Mouse (Mus musculus) forelimb bud, embryonic 11.5 days (tissue): ENCODE data around the gene Atp1a4.

ENCODE experiments used
- DNase-seq: peaks from one replicate; pipeline ENCODE4 v3.0.0-alpha.2; 2012; ENCODE audit warnings: low read depth, low spot score

The Atp1a4 gene

DNA sequence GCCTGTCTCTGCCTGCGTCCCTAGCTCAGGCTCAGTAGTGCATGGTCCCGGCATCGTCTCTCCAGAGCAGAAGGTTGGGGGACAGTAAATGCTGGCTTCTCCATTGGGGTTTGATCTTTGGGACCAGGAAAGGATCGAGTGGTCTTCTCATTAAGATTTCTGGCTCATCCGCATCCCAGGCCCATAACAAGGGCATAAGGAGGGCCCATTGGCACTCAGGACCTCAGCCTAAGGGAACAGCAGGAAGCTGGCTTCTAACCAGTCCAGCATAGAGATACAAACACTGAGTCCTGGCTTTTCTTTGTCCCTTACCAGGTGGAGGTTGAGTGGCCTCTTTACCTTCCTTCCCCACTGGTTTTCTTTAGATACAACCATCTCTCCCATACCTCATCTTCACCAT lies 60.4 kb downstream of the Atp1a4 start:
- no peak for DNase-seq

DNA sequence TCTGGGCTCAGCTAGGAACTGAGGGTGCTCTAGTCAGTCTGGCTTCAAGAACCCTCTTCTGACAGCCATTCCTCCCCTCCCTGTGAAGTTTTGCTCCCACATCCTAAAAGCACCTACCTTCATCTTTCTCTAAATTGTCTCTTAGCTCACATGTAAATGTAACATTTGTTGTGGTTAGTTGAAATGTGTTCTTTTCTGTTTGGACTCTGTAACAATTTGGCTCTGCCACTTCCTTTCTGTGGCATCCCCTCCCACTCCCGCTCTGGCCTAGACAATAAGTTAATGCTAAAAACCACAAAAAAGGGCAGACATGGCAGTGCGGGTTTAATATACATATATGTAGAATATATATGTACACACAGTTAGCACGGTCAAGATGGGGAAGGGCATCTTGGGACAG lies 61.1 kb downstream of the Atp1a4 start:
- DNase-seq: no peak

DNA sequence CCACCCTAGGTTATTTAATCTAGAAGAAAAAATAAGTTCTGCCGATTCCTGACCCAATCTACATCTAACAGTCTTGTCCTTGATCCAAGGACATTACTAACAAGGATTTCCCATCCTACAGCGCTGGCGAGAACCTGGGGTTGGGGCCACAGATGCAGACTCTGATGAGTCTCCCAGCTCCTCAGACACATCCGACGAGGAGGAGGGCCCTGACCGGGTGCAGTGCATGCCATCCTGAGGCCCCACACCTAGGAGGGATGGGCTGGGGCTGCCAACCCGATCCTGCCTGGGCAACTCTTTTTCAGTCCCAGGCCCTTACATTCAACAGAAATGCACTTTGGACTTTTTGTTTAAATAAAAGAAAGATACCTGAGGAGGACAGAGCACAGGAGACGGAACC lies 63.8 kb downstream of the Atp1a4 start:
- no peak for DNase-seq

DNA sequence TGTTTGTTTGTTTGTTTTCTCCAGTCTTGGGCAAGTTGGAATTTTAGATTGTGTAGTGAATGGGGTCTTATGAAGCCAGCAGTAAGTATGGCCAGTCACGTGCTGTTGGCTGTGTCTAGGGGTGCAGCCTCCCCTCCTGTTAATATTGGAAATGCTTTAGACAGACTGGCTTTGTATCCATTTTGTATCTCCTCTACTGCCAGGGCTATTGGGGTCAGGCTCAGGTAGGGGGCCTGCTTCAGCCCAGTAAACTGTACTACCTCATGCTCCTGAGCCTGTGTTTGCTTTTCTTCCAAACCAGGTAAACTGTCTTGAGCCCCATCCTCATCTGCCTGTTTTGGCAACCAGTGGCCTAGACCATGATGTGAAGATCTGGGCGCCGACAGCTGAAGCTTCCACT lies 66.0 kb downstream of the Atp1a4 start:
- no peak for DNase-seq

DNA sequence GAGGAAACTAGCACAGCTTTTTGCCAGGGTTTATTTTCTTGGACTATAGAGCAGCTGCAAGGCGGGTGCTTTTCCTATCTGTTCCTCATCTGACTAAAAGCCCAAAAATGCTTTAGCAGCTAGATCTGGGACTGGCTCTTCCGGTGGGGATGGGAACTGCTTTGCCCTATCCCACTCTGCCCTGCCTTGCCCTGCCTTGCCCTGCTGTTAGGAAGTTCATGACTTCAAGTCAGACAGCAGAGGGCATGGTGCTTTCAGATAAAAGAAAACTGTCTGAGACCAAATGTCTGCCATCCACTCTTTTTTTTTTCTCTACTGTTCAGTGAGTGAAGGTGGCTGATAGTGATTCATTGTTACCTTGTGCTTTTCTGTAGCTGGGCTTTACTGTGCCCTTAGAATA lies 66.6 kb downstream of the Atp1a4 start:
- DNase-seq: no peak

DNA sequence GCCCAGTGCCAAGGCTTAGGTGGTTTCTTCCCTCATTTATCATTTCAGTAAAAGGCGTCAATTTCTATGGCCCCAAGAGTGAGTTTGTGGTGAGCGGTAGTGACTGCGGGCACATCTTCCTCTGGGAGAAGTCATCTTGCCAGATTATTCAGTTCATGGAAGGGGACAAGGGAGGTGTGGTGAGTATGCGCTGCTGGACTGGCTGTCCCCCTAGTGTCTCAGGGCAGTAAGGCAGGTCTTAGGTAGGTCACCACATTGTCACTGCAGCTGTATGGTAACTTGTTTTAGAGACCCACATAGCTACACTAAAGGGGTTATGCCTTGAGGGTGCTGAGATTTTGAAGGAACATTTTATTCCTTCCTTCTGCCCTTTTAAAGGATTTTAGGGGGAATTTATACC lies 69.3 kb downstream of the Atp1a4 start:
- no peak for DNase-seq

DNA sequence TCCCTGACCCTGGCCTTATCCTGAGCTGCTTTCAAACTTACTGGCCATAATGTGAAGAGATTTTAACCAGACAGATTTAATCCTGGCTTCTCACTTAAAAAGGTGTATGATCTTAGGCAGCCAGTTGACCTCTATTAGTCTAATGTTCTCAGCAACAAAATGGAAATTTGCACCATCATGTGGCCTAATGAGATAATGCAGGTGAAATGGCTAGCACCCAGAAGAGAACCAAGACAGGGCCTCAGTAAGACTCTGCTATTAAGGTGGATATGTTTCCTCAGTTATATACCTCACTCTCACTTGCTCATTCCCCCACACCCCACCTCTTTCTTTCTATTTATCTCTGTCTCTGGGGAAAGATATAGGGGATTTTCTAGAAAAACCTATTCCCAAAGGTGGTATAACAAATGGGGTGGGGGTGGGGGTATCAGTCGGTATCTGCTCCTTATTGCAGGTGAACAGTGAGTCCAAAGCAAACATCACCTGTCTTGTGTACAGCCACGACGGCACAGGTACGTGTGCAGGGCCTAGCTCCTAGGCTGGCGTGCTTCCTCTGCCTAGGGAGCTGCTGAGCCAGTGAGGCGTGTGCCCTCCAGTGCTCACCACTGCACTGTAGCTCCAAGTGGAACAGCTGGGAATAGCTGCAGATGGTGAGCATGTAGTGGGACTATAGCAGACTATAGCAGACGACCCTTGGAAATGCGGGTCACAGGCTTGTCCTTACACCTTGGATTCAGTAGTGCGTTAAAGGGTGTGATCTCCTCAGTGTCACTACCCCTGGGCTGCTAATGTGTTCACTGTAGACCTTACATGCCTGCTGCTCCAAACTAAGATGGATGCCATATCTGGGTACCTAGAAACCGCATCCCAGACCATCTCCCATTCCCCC lies 71.6 kb downstream of the Atp1a4 start:
- no peak for DNase-seq

DNA sequence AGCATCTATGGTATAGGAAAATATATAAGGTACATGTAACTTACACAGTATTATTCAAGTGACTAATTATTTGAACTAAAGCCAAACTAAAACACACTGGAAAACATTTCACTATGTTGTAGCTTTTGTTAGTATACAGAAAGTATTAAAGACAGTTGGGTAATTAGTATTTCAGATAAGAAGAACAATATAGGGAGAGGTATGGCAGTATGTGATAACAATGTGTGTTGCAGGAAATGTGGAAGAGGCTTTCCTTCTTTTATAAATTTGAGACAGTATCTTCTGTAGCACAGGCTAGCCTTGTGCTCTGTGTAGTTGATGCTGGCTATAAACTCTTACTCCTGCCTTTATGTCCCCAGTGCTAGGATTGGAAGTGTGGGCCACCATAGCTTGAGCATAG lies 74.3 kb downstream of the Atp1a4 start:
- no peak for DNase-seq

DNA sequence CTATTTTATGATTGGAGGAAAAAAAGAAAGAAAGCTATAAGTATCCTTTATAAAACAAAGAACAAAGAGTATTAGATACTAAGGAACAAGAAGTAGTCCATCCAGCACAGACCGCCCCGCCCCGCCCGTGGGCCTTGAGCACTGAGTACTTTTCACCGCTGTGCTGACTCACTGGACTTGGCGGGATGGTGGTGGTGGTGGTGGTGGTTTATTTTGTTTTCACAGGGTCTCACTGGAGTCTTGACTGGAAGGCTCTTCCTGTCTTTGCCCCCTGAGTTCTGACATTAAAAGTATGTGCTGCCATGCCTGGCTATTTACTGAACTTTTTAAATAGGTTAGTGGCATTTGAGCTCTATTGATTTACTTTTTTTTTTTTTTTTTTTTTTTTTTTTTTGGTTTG lies 75.2 kb downstream of the Atp1a4 start:
- DNase-seq: no peak

DNA sequence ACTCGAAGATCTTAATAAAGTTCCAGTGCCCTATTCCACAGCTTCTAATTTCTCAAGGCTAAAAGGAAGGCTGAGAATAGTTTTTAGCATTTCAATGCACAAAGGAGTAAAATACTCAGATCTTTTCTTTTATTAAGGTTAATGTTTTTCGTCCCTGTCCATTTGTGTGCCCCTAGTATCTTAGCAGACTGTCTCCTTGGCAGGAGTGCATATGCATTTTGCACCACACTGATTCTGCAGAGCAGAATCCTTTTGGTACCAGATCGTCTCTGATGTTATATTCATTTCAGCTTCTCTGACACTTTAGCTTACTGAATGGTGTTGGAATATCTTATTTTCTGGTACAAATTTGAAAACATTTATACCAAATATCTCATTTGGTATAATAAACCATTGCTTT lies 76.4 kb downstream of the Atp1a4 start:
- DNase-seq: no peak

DNA sequence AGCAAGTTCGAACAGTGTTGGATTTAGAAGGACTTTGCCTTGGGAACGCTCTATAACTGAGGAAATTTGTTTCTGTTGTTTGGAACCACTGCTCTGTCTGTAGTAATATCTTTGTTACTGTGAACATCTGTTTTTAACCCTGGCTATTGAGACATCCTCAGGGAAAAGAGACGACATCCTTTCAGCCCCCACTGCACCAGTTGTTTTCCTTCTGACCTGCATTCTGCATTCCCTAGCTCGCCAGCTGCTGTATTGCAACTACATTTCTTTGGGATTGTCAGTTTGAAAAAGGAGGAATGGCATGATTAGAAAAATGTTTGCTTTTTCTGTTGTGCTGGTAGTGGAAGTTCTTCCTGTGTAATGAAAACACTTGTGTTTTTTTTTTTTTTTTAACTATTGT lies 77.3 kb downstream of the Atp1a4 start:
- DNase-seq: no peak

DNA sequence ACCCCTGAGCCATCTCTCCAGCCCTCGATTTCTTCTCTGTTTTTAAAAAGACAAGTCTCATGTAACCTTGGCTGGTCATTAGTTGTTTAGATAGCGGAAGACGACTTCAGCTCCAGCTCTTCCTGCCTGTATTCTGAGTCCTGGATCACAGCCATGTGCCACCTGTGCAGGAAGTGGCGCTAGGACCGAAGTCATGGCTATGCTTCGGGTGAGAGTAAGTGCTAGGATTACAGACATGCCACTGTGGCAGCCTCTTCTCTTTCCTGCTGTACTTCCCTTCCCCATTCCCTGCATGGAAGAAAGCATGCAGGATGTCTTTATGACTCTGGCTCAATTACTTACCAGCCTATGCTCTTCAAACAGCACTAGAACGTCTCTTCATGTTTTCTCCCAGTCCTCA lies 79.1 kb downstream of the Atp1a4 start:
- DNase-seq: no peak

DNA sequence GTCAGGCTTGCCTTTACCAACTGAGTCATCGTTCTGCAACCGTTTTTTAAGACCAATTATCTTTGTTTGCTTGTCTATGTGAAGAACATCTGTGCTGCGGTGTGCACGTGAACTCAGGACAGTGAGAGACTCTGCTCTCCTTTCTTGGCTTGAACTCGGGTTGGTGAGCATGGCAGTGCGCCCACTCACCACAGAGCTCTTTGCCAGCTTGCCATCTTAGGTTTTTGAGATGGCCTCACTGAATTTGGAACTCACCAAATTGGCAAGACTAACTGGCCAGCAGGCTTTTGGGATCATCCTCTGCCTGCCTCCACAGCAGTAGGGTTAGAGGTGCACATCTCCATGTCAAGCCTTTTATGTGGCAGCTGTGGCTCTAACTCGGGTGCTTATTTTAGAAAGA lies 80.4 kb downstream of the Atp1a4 start:
- DNase-seq: no peak
